Mouse (Mus musculus) midbrain, postnatal 0 days (tissue): ENCODE measurements at regions not wholly inside any gene's neighbourhood (a gene's known extent, or its start where the extent isn't known, plus 50 kb on each side); places are given as distances from the start of the nearest gene placed in this dataset.
A peak's percentile ranks its signal among the peaks of the same experiment; 100 is the strongest.

ENCODE experiments used
- ATAC-seq: fragments of 200-750 bp; cut with Nextera tagmentation; 2 replicates; pipeline ENCODE4 v1.8.0; 2017; ENCODE audit warnings: moderate number of reproducible peaks, mild to moderate bottlenecking, moderate TSS enrichment, moderate library complexity; ENCODE audit not compliant: low FRiP score
- DNase-seq: peaks from one replicate; pipeline ENCODE4 v3.0.0-alpha.2; 2015; ENCODE audit warnings: low spot score
- H3K27ac ChIP-seq: fragments of 300-500 bp; sonication (generic); 2 replicates; pipeline ENCODE4 v1.5.1; 2014; ENCODE audit warnings: low read depth, mild to moderate bottlenecking, low read length, mixed read lengths
- H3K27me3 ChIP-seq: fragments of 300-500 bp; sonication (generic); 2 replicates; pipeline ENCODE4 v1.6.1; 2014; ENCODE audit warnings: low read length, control low read depth, mixed read lengths; ENCODE audit not compliant: insufficient read depth
- H3K36me3 ChIP-seq: fragments of 300-500 bp; sonication (generic); 2 replicates; pipeline ENCODE4 v1.6.1; 2014; ENCODE audit warnings: low read length, control low read depth, mixed read lengths; ENCODE audit not compliant: insufficient read depth
- H3K4me1 ChIP-seq: fragments of 300-500 bp; sonication (generic); 2 replicates; pipeline ENCODE4 v1.6.1; 2014; ENCODE audit warnings: mild to moderate bottlenecking, control low read depth, antibody characterized with exemption, low read length, mixed read lengths; ENCODE audit not compliant: insufficient read depth
- H3K4me2 ChIP-seq: fragments of 300-500 bp; sonication (generic); 2 replicates; pipeline ENCODE4 v1.6.1; 2014; ENCODE audit warnings: low read depth, mild to moderate bottlenecking, low read length, mixed read lengths; ENCODE audit not compliant: poor library complexity, severe bottlenecking
- H3K4me3 ChIP-seq: fragments of 300-500 bp; sonication (generic); 2 replicates; pipeline ENCODE4 v1.5.1; 2014; ENCODE audit warnings: low read depth, mild to moderate bottlenecking, low read length, moderate library complexity
- H3K9ac ChIP-seq: fragments of 300-500 bp; sonication (generic); replicated peaks from 2 replicates; pipeline ENCODE4 v1.6.1; 2014; ENCODE audit warnings: mild to moderate bottlenecking, low read length, moderate library complexity, mixed read lengths; ENCODE audit not compliant: poor library complexity, severe bottlenecking
- H3K9me3 ChIP-seq: fragments of 300-500 bp; sonication (generic); 2 replicates; pipeline ENCODE4 v1.6.1; 2016; ENCODE audit warnings: low read length, control low read depth
- CTCF ChIP-seq: IDR thresholded peaks from 2 replicates; pipeline ENCODE4 v1.5.1; 2016; ENCODE audit warnings: antibody characterized with exemption, mild to moderate bottlenecking
- WGBS: fragments of 180-500 bp; shearing (Covaris S2); extraction: QIAGEN DNeasy Blood & Tissue Kit; methylation state at CpG from one replicate; pipeline ENCODE4 v1.1.7; 2014; 5-methylcytosine and 5-hydroxymethylcytosine counted together

DNA sequence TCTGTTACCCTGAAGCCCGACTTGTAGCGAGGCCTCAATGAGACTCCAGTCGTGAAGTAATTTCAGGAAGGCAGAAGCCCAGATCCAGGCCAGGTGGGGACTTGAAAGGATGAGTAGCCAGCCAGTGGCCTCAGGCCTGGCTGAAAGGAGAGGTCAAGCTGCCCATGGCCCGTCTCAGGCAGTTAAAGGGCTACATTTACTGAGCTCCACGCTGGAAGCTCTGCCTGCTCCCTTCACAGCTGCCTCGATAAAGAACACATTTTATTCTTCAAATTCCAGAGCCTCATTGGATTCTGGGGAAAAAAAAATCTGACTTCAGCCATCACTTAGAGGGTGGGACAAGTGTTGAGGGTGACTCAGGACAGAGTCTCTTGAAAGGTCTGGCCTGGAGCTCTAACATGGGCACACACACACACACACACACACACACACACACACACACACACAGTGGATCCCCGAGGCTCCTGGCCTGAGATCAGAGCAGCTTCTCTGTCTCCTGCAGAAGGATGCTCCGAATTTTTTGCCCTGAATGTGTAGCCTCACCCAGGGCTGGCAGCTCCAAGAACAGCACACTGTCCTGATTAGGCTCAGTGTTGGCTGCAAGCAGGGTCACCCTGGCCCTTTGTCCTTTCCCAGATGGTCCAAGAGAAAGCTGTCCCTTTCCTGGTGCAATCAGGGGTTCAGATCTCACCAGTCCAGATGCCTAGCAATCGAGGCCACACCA lies 53.0 kb downstream of the Gadd45g start:
- no peak for TF ChIP-seq CTCF
- Histone ChIP-seq H3K9me3 (no peaks in the 10 kb centered on the region), H3K36me3 (no peaks in the 10 kb centered on the region), H3K4me2 (no peak overlapping the region), H3K4me3 (no peak overlapping the region), H3K27ac (no peak overlapping the region), H3K9ac (no peak overlapping the region), H3K27me3 (no peaks in the 10 kb centered on the region), H3K4me1 (peaks cover 7% of the 10 kb centered on the region; the same call in 1 of the 2 replicates)
- DNase-seq (no peak), ATAC-seq (no peak)
- 64% methylated on average over 9 of the region's 9 CpGs for WGBS

DNA sequence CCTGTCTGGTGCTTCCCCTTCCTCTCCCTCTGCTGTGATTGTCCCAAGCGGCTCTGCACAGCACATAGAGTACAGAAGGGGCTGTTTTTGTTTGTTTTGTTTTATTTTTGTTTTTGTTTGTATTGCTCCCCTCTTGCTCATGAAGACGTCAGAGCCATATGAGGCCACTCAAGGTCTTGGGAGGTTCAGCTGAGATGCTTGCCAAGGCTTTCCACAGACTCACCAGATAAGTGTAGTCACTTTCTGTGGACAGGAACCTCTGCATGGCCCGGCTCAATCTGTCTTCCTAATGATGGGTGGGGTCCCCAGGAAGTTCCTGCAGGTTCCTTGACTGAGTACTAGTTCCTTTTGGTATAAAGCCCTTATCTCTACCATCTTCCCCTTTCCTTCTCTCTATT lies 53.6 kb downstream of the Gadd45g start:
- Histone ChIP-seq H3K4me2 (no peak overlapping the region), H3K4me3 (no peak overlapping the region), H3K9ac (no peak overlapping the region), H3K4me1 (peaks cover 7% of the 10 kb centered on the region; the same call in 1 of the 2 replicates), H3K27me3 (no peaks in the 10 kb centered on the region), H3K36me3 (no peaks in the 10 kb centered on the region), H3K9me3 (no peaks in the 10 kb centered on the region), H3K27ac (no peak overlapping the region)
- no peak for TF ChIP-seq CTCF
- no peak for ATAC-seq
- 81% methylated on average over 3 of the region's 3 CpGs for WGBS
- no peak for DNase-seq

DNA sequence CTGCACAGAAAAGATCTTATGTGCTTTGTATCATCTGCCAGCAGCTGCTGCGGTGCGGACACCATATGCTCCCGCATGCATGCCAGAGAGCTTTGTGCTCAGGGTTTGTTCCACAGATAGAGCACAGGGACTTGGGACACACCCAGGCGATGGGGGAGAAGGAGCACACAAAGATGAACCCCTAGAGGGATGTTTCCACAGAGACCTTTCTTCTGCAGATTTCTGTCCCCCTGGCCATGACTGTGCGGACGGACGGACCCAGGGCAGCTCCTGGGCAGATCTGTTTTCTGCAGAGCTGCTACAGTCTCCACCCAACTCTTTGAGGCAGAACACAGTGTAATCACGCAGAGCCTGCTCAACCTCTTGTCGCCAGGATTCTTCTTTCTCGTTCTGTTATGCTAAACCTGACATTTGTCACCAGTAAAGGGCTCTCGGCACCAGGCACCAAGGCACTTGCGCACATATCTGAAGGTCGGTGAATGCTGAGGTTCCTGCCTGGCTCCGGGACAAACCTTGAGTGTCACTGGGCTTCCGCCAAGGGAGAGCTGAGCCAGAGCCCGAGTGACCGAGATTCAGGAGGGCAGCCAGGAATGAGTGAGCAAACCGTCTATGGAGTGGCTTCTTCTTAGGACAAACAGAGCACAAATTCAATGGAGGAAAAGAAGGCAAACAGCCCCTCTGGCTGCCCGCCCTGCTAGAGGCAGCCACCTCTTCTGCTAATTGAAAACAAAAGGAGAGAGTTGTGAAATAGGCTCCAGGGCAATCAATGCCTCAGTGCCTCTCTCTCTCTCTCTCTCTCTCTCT lies 56.2 kb downstream of the Gadd45g start:
- 23% methylated on average over 19 of the region's 19 CpGs for WGBS
- 0 out of 2 replicates have a peak overlapping the region, but pooled peaks have one; percentile 18 for H3K4me2 ChIP-seq
- H3K27ac ChIP-seq: peak overlapping the region; percentile 13; the same call in 1 of the 2 replicates
- no peaks in the 10 kb centered on the region for H3K9me3 ChIP-seq
- peak; percentile 52 for ATAC-seq
- no peak overlapping the region for H3K9ac ChIP-seq
- no peak overlapping the region for H3K4me3 ChIP-seq
- no peak for TF ChIP-seq CTCF
- no peaks in the 10 kb centered on the region for H3K27me3 ChIP-seq
- DNase-seq: peak; percentile 82
- H3K36me3 ChIP-seq: no peaks in the 10 kb centered on the region
- peaks cover 7% of the 10 kb centered on the region; the same call in 1 of the 2 replicates for H3K4me1 ChIP-seq

DNA sequence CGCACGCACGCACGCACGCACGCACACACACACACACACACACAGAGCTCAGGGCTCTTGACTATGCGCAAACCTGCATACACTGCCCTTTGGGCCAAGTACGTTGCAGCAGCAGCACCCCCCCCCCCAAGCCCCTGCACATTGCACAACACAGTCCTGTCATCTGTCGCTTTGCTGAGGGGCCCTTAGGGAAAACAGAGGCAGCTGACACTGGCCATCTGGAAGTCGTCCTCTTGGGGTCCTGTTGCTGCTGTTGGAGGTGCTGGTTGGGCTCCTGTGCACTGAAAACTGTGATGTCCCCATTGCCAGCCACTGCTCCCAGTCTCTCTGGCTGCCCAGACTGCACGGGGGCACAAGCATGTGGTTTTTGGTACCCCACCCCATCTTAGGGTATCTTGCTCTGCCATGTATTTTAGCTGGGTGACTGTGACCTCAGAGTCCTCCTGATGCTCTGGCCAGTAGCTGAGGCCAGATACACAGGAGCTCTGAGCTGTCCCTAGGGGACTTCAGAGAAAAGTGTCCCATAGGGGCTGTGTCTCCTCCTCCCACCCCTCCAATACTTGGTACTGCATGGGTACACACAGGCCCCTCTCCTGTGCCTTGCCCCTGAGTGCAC lies 57.0 kb downstream of the Gadd45g start:
- no peak for TF ChIP-seq CTCF
- peak; percentile 64 for DNase-seq
- H3K4me2 ChIP-seq: no peak overlapping the region

DNA sequence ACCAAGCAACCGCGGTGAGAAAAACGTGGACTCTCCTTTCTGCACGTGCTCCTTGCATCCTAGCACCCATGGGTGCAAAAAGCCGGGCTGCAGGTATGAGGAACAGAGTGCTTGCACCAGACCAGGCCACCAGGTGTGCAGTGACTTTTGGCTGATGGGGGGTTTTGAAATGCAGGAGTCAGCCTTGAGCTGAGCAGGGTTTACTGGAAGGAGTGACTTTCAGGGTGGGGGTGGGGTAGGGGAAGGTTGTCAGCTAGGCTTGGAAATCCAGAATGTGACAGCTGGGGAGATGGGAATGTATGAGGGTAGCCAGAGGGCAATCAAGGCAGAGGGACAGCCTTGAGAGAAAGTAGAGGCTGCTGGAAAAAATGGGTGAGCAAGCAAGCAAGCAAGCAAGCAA lies 58.8 kb downstream of the Gadd45g start:
- 88% methylated on average over 5 of the region's 5 CpGs for WGBS
- Histone ChIP-seq H3K4me2 (no peak overlapping the region), H3K9ac (no peak overlapping the region), H3K27ac (no peak overlapping the region), H3K36me3 (no peaks in the 10 kb centered on the region), H3K4me3 (no peak overlapping the region), H3K27me3 (no peaks in the 10 kb centered on the region), H3K9me3 (no peaks in the 10 kb centered on the region), H3K4me1 (peaks cover 7% of the 10 kb centered on the region; the same call in 1 of the 2 replicates)
- ATAC-seq (no peak), DNase-seq (no peak)
- TF ChIP-seq CTCF: no peak

More for the DNA sequence above, 57.0 kb downstream of the Gadd45g start:
- Histone ChIP-seq H3K9ac (no peak overlapping the region), H3K27me3 (no peaks in the 10 kb centered on the region), H3K27ac (no peak overlapping the region), H3K36me3 (no peaks in the 10 kb centered on the region), H3K9me3 (no peaks in the 10 kb centered on the region), H3K4me3 (no peak overlapping the region), H3K4me1 (peaks cover 7% of the 10 kb centered on the region; the same call in 1 of the 2 replicates)
- peak; percentile 67 for ATAC-seq
- 40% methylated on average over 10 of the region's 11 CpGs for WGBS
